Mouse (Mus musculus) bone marrow, adult 2 months (tissue): ENCODE results near the gene Ccdc148.

Source experiments
- CTCF ChIP-seq: fragments of 200-500 bp; IDR thresholded peaks from 2 replicates; pipeline ENCODE4 v1.5.1; 2011; ENCODE audit warnings: low read length, control low read depth; ENCODE audit not compliant: control insufficient read depth, insufficient read depth
- POLR2A ChIP-seq: fragments of 200-500 bp; IDR thresholded peaks from 2 replicates; pipeline ENCODE4 v1.6.1; 2011; ENCODE audit warnings: low read depth, mild to moderate bottlenecking, control low read depth, low read length, borderline replicate concordance; ENCODE audit not compliant: control insufficient read depth

DNA sequence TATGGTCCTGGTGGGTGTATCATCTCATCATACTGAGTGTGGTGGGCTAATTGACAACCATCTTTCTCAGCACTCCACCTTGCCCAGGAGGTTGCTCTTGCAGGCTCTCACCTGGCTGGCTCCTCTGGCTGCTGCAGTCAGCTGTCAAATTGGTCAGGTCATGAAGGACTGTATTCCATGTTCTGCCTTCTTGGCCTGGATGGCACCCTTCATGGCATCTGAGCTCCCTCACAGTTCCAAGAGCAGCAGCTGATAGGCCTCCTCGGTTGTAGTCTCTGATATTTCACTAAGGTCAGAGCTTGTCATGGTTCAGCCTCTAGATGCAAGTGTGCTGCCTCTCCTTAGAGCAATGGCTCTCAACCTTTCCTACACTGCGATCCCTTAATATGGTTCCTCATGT, 45.7 kb upstream of the Ccdc148 start:
- TF ChIP-seq CTCF (no peak), POLR2A (no peak)
